Mouse (Mus musculus): ENCODE results near the gene Lin7b. TPM values are rescaled to one million over a fixed set of nuclear protein-coding genes. Genes with fewer than 3 reads are reported as not detected.
"Not testable (repeated sequence)": the region's sequence is repeated elsewhere in the genome, so short reads cannot be mapped to it uniquely, and the experiment has no call there.

Gene Lin7b
- polyA plus RNA-seq, 1 experiment from 2014 or later = 4.0 TPM

- peaks cover 49% of the 10 kb centered on the region for H3K27me3 ChIP-seq (replicated peaks)
- H3K36me3 ChIP-seq = no peaks in the 10 kb centered on the region
- no peak overlapping the region for H3K4me2 ChIP-seq
- H3K4me1 ChIP-seq = peaks cover 29% of the 10 kb centered on the region
- peak overlapping the region; percentile 8; the same call in 1 of the 2 replicates for H3K4me3 ChIP-seq (replicated peaks)
- 7% methylated on average over 13 of the region's 13 CpGs for WGBS
- peak; percentile 27; the same call in 1 of the 2 replicates for ATAC-seq (ENCODE audit: insufficient read depth, low FRiP score, low read depth)
- no peak overlapping the region for H3K9ac ChIP-seq
- H3K9me3 ChIP-seq = no peaks in the 10 kb centered on the region
- peak overlapping the region; percentile 51; the same call in 1 of the 2 replicates for H3K27ac ChIP-seq
Measured at GRCm38 (mm10) chr7:45362801-45363200, 7.6 kb downstream of the Lin7b start.

GRCm38 (mm10) chr7:45361243-45361804, 9.1 kb downstream of the Lin7b start:
- Histone ChIP-seq H3K4me2 (peak overlapping the region; percentile 92), H3K36me3 (no peaks in the 10 kb centered on the region), H3K4me1 (peaks cover 20% of the 10 kb centered on the region), H3K27me3 (replicated peaks) (peaks cover 47% of the 10 kb centered on the region), H3K9ac (no peak overlapping the region; the same call in 1 of the 2 replicates), H3K9me3 (no peaks in the 10 kb centered on the region), H3K27ac (0 out of 2 replicates have a peak overlapping the region, but pooled peaks have one; percentile 19), H3K4me3 (replicated peaks) (peak overlapping the region; percentile 48)
- 1% methylated on average over 43 of the region's 43 CpGs for WGBS
- peak; percentile 82 for ATAC-seq (ENCODE audit: insufficient read depth, low FRiP score, low read depth)

GRCm38 (mm10) chr7:45360404-45361125, 9.8 kb downstream of the Lin7b start:
- 47% methylated on average over 18 of the region's 18 CpGs for WGBS
- Histone ChIP-seq H3K27me3 (replicated peaks) (peaks cover 39% of the 10 kb centered on the region), H3K4me2 (peak overlapping the region; percentile 92; the same call in 1 of the 2 replicates), H3K4me3 (replicated peaks) (peak overlapping the region; percentile 48; the same call in 1 of the 2 replicates), H3K4me1 (peaks cover 14% of the 10 kb centered on the region), H3K9ac (no peak overlapping the region), H3K36me3 (no peaks in the 10 kb centered on the region), H3K9me3 (no peaks in the 10 kb centered on the region), H3K27ac (no peak overlapping the region)
- ATAC-seq (ENCODE audit: insufficient read depth, low FRiP score, low read depth) = no peak; the same call in 1 of the 2 replicates

- Histone ChIP-seq H3K27me3 (replicated peaks) (peaks cover 32% of the 10 kb centered on the region), H3K4me1 (peaks cover 14% of the 10 kb centered on the region)
- H3K9me3 ChIP-seq; H3K4me3 ChIP-seq (replicated peaks); H3K27ac ChIP-seq; H3K9ac ChIP-seq; H3K4me2 ChIP-seq; ATAC-seq (ENCODE audit: insufficient read depth, low FRiP score, low read depth); H3K36me3 ChIP-seq: not testable (repeated sequence)
- WGBS = 61% methylated on average over 11 of the region's 11 CpGs
Measured at GRCm38 (mm10) chr7:45359081-45359480, 11.3 kb downstream of the Lin7b start.

GRCm38 (mm10) chr7:45356087-45356486, 14.3 kb downstream of the Lin7b start:
- Histone ChIP-seq H3K36me3 (no peaks in the 10 kb centered on the region), H3K4me1 (no peaks in the 10 kb centered on the region; the same call in 1 of the 2 replicates), H3K27me3 (replicated peaks) (peaks cover 10% of the 10 kb centered on the region), H3K4me3 (replicated peaks) (no peak overlapping the region), H3K27ac (no peak overlapping the region), H3K4me2 (no peak overlapping the region), H3K9me3 (no peaks in the 10 kb centered on the region), H3K9ac (no peak overlapping the region)
- ATAC-seq (ENCODE audit: insufficient read depth, low FRiP score, low read depth) = no peak
- WGBS = 53% methylated on average over 13 of the region's 13 CpGs

GRCm38 (mm10) chr7:45355318-45356020, 14.9 kb downstream of the Lin7b start:
- no peaks in the 10 kb centered on the region for H3K4me1 ChIP-seq
- no peak overlapping the region for H3K4me3 ChIP-seq (replicated peaks)
- no peak for ATAC-seq (ENCODE audit: insufficient read depth, low FRiP score, low read depth)
- no peak overlapping the region for H3K4me2 ChIP-seq
- no peaks in the 10 kb centered on the region for H3K36me3 ChIP-seq
- no peak overlapping the region for H3K27ac ChIP-seq
- 0 out of 2 replicates have a peak, but pooled peaks cover 5% of the 10 kb centered on the region for H3K27me3 ChIP-seq (replicated peaks)
- WGBS = 65% methylated on average over 15 of the region's 15 CpGs
- no peak overlapping the region for H3K9ac ChIP-seq
- H3K9me3 ChIP-seq = no peaks in the 10 kb centered on the region

GRCm38 (mm10) chr7:45353041-45353440, 17.3 kb downstream of the Lin7b start:
- ATAC-seq (ENCODE audit: insufficient read depth, low FRiP score, low read depth) = no peak
- no peaks in the 10 kb centered on the region for H3K9me3 ChIP-seq
- H3K4me3 ChIP-seq (replicated peaks) = no peak overlapping the region
- no peak overlapping the region for H3K9ac ChIP-seq
- 18% methylated on average over 5 of the region's 5 CpGs for WGBS
- H3K36me3 ChIP-seq = no peaks in the 10 kb centered on the region
- H3K27ac ChIP-seq = no peak overlapping the region
- no peaks in the 10 kb centered on the region for H3K4me1 ChIP-seq
- H3K27me3 ChIP-seq (replicated peaks) = no peaks in the 10 kb centered on the region
- H3K4me2 ChIP-seq = no peak overlapping the region

GRCm38 (mm10) chr7:45346905-45347304, 23.5 kb downstream of the Lin7b start:
- H3K27me3 ChIP-seq (replicated peaks) = no peaks in the 10 kb centered on the region
- no peaks in the 10 kb centered on the region for H3K36me3 ChIP-seq
- H3K9ac ChIP-seq = no peak overlapping the region
- no peak overlapping the region for H3K4me2 ChIP-seq
- no peaks in the 10 kb centered on the region for H3K4me1 ChIP-seq
- no peak overlapping the region for H3K4me3 ChIP-seq (replicated peaks)
- no peaks in the 10 kb centered on the region for H3K9me3 ChIP-seq
- 72% methylated on average over 13 of the region's 13 CpGs for WGBS
- no peak for ATAC-seq (ENCODE audit: insufficient read depth, low FRiP score, low read depth)
- no peak overlapping the region for H3K27ac ChIP-seq

GRCm38 (mm10) chr7:45343543-45343942, 26.8 kb downstream of the Lin7b start:
- Histone ChIP-seq H3K27ac (no peak overlapping the region), H3K9me3 (no peaks in the 10 kb centered on the region), H3K4me1 (peaks cover 26% of the 10 kb centered on the region), H3K9ac (no peak overlapping the region), H3K27me3 (replicated peaks) (no peaks in the 10 kb centered on the region), H3K36me3 (no peaks in the 10 kb centered on the region), H3K4me3 (replicated peaks) (no peak overlapping the region), H3K4me2 (no peak overlapping the region)
- ATAC-seq (ENCODE audit: insufficient read depth, low FRiP score, low read depth) = no peak
- 21% methylated on average over 13 of the region's 13 CpGs for WGBS

- WGBS = 87% methylated on average over 11 of the region's 11 CpGs
- H3K9me3 ChIP-seq = no peaks in the 10 kb centered on the region
- H3K27ac ChIP-seq = no peak overlapping the region
- no peaks in the 10 kb centered on the region for H3K27me3 ChIP-seq (replicated peaks)
- no peak overlapping the region for H3K4me3 ChIP-seq (replicated peaks)
- no peak overlapping the region for H3K4me2 ChIP-seq
- peaks cover 38% of the 10 kb centered on the region for H3K4me1 ChIP-seq
- H3K36me3 ChIP-seq = no peaks in the 10 kb centered on the region
- H3K9ac ChIP-seq = no peak overlapping the region
- ATAC-seq (ENCODE audit: insufficient read depth, low FRiP score, low read depth) = no peak
Measured at GRCm38 (mm10) chr7:45342081-45342480, 28.3 kb downstream of the Lin7b start.

- peak; percentile 13; the same call in 1 of the 2 replicates for ATAC-seq (ENCODE audit: insufficient read depth, low FRiP score, low read depth)
- H3K9ac ChIP-seq = no peak overlapping the region
- peak overlapping the region; percentile 91 for H3K4me2 ChIP-seq
- peak overlapping the region; percentile 58; the same call in 1 of the 2 replicates for H3K4me3 ChIP-seq (replicated peaks)
- no peaks in the 10 kb centered on the region for H3K9me3 ChIP-seq
- H3K4me1 ChIP-seq = peaks cover 38% of the 10 kb centered on the region
- H3K36me3 ChIP-seq = no peaks in the 10 kb centered on the region
- peak overlapping the region; percentile 51 for H3K27ac ChIP-seq
- H3K27me3 ChIP-seq (replicated peaks) = no peaks in the 10 kb centered on the region
- WGBS = 3% methylated on average over 8 of the region's 8 CpGs
Measured at GRCm38 (mm10) chr7:45341303-45341702, 29.1 kb downstream of the Lin7b start.

- ATAC-seq (ENCODE audit: insufficient read depth, low FRiP score, low read depth) = no peak
- peak overlapping the region; percentile 58 for H3K4me3 ChIP-seq (replicated peaks)
- H3K9me3 ChIP-seq = no peaks in the 10 kb centered on the region
- peaks cover 38% of the 10 kb centered on the region for H3K4me1 ChIP-seq
- 3% methylated on average over 11 of the region's 11 CpGs for WGBS
- no peak overlapping the region for H3K9ac ChIP-seq
- H3K27ac ChIP-seq = peak overlapping the region; percentile 51
- H3K27me3 ChIP-seq (replicated peaks) = no peaks in the 10 kb centered on the region
- no peaks in the 10 kb centered on the region for H3K36me3 ChIP-seq
- peak overlapping the region; percentile 91 for H3K4me2 ChIP-seq
Measured at GRCm38 (mm10) chr7:45340669-45341068, 29.7 kb downstream of the Lin7b start.
